Mouse (Mus musculus): ENCODE results near the gene Gpatch11. TPM values are rescaled to one million over a fixed set of nuclear protein-coding genes. Genes with fewer than 3 reads are reported as not detected.

The Gpatch11 gene
- polyA plus RNA-seq, 1 experiment from 2014 or later, result 36.0 TPM

DNA sequence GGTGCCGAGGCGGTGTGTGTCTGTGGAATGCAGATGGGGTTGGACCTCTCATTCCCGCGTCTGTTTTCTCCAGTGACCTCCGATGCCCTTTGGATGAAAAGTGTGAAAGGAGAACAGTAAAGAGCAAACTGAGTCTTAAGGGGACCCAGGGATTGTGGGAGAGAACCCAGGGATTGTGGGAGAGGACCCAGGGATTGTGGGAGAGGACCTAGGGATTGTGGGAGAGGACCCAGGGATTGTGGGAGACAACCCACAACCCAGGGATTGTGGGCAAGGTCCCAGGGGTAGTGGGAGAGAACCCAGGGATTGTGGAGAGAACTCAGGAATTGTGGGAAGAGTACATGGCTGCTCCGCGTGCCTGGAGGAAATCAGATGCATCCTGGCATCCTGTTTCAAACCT lies 59.6 kb downstream of the Gpatch11 start:
- DNase-seq (no peak), ATAC-seq (ENCODE audit: insufficient read depth) (no peak; the same call in 1 of the 2 replicates)
- TF ChIP-seq CTCF (IDR thresholded peaks at IDR 0.05; ENCODE audit: low read depth), result no peak
- H3K36me3 ChIP-seq (ENCODE audit: insufficient read depth), result no peaks in the 10 kb centered on the region
- no peaks in the 10 kb centered on the region for H3K4me1 ChIP-seq (ENCODE audit: insufficient read depth)
- no peak overlapping the region; the same call in 1 of the 2 replicates for H3K9ac ChIP-seq
- H3K27ac ChIP-seq (ENCODE audit: low read depth), result no peak overlapping the region
- peak overlapping the region; percentile 52; the same call in 1 of the 2 replicates for H3K4me2 ChIP-seq
- WGBS, result 72% methylated on average over 7 of the region's 7 CpGs
- H3K27me3 ChIP-seq (ENCODE audit: insufficient read depth, low read length), result no peaks in the 10 kb centered on the region
- H3K9me3 ChIP-seq (ENCODE audit: low read depth, low read length), result no peaks in the 10 kb centered on the region
- no peak overlapping the region for H3K4me3 ChIP-seq (ENCODE audit: low read depth, low read length)

DNA sequence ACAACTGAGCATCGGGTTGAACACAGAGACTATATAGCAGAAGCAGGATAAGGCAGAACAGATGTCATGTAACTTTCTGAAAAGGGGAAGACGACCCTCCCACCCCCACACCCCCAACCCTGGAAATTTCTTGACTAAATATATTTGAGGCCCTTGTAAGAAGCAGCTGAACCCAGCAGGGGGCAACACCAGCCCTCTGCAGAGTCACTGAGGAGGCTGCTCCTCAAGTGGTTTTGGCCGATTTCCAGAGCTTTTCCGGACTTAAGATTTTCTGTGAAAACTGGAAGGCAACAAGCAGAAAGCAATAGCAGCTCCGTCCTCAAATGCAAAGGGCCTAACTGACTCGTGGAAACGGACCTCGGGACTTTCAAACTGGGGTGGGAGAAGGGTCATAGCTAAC lies 60.0 kb downstream of the Gpatch11 start:
- 13% methylated on average over 8 of the region's 8 CpGs for WGBS
- H3K36me3 ChIP-seq (ENCODE audit: insufficient read depth), result no peaks in the 10 kb centered on the region
- H3K27me3 ChIP-seq (ENCODE audit: insufficient read depth, low read length), result no peaks in the 10 kb centered on the region
- H3K27ac ChIP-seq (ENCODE audit: low read depth), result no peak overlapping the region
- H3K4me1 ChIP-seq (ENCODE audit: insufficient read depth), result no peaks in the 10 kb centered on the region
- no peaks in the 10 kb centered on the region for H3K9me3 ChIP-seq (ENCODE audit: low read depth, low read length)
- H3K9ac ChIP-seq, result peak overlapping the region; percentile 17; the same call in 1 of the 2 replicates
- H3K4me3 ChIP-seq (ENCODE audit: low read depth, low read length), result no peak overlapping the region
- peak overlapping the region; percentile 52 for H3K4me2 ChIP-seq
- ATAC-seq (ENCODE audit: insufficient read depth), result peak; percentile 68; the same call in 1 of the 2 replicates
- peak; percentile 78 for TF ChIP-seq CTCF (IDR thresholded peaks at IDR 0.05; ENCODE audit: low read depth)
- DNase-seq, result peak; percentile 99

Other genes with a start within 250 kb of the Gpatch11 start
- 7.2 and 8.1 TPM in 2 replicates for gene Strn, start 98.4 kb upstream of the Gpatch11 start, polyA plus RNA-seq (2014; fragmentation: Nextera tagmentation; extraction: Ambion mirVana)
- gene Heatr5b, start 203 bp upstream of the Gpatch11 start, polyA plus RNA-seq (2014; fragmentation: Nextera tagmentation; extraction: Ambion mirVana), result 12.3 and 15.0 TPM in 2 replicates
- 8.4 and 9.2 TPM in 2 replicates for gene Eif2ak2, start 47.0 kb downstream of the Gpatch11 start, polyA plus RNA-seq (2014; fragmentation: Nextera tagmentation; extraction: Ambion mirVana)
- 0.16 and 0.17 TPM in 2 replicates for gene Sult6b1, start 71.4 kb downstream of the Gpatch11 start, polyA plus RNA-seq (2014; fragmentation: Nextera tagmentation; extraction: Ambion mirVana)
- 77.4 and 85.6 TPM in 2 replicates for gene Cebpzos, start 80.9 kb downstream of the Gpatch11 start, polyA plus RNA-seq (2014; fragmentation: Nextera tagmentation; extraction: Ambion mirVana)
- gene Cebpz, start 101.5 kb downstream of the Gpatch11 start, polyA plus RNA-seq (2014; fragmentation: Nextera tagmentation; extraction: Ambion mirVana), result 56.6 and 61.2 TPM in 2 replicates
- 57.6 and 59.3 TPM in 2 replicates for gene Ndufaf7, start 101.6 kb downstream of the Gpatch11 start, polyA plus RNA-seq (2014; fragmentation: Nextera tagmentation; extraction: Ambion mirVana)
- 52.4 and 52.6 TPM in 2 replicates for gene Prkd3, start 185.2 kb downstream of the Gpatch11 start, polyA plus RNA-seq (2014; fragmentation: Nextera tagmentation; extraction: Ambion mirVana)
- gene Qpct, start 216.3 kb downstream of the Gpatch11 start, polyA plus RNA-seq (2014; fragmentation: Nextera tagmentation; extraction: Ambion mirVana), result 8.0 and 8.9 TPM in 2 replicates